ENCODE assay signal across 29 mouse cellular contexts in genomic region chr1:95834652-95835051, GRCm38 (mm10).
"Had no signal": no experiment of that assay in that cellular context is flagged by ENCODE, and none has a peak within 500 bp of the region (broad histone marks: within the 10 kb centered on the region; RNA-seq: fewer than 3 reads in every experiment).

No protein-coding gene starts in this region.

- H3K9me3 ChIP-seq: limb, embryonic 10.5 days; limb, embryonic 12.5 days; limb, embryonic 13.5 days; limb, embryonic 15.5 days; liver, embryonic 12.5 days; liver, embryonic 13.5 days; liver, embryonic 15.5 days; lung, embryonic 15.5 days; megakaryocyte, embryonic 14.5 days; midbrain, embryonic 10.5 days; midbrain, embryonic 12.5 days; midbrain, embryonic 13.5 days; midbrain, embryonic 15.5 days had no signal

- H3K27ac ChIP-seq: limb, embryonic 10.5 days; limb, embryonic 12.5 days; limb, embryonic 13.5 days; limb, embryonic 15.5 days; liver, embryonic 12.5 days; liver, embryonic 13.5 days; liver, embryonic 14.5 days; liver, embryonic 15.5 days; lung, embryonic 15.5 days; macrophage; midbrain, embryonic 10.5 days; midbrain, embryonic 12.5 days; midbrain, embryonic 13.5 days; midbrain, embryonic 15.5 days had no signal

- H3K36me3 ChIP-seq: limb, embryonic 10.5 days; limb, embryonic 12.5 days; limb, embryonic 13.5 days; limb, embryonic 15.5 days; liver, embryonic 12.5 days; liver, embryonic 13.5 days; liver, embryonic 15.5 days; lung, embryonic 15.5 days; midbrain, embryonic 10.5 days; midbrain, embryonic 12.5 days; midbrain, embryonic 13.5 days; midbrain, embryonic 15.5 days had no signal

- H3K4me3 ChIP-seq: limb, embryonic 10.5 days; limb, embryonic 12.5 days; limb, embryonic 13.5 days; limb, embryonic 15.5 days; liver, embryonic 12.5 days; liver, embryonic 13.5 days; liver, embryonic 15.5 days; lung, embryonic 15.5 days; megakaryocyte, embryonic 14.5 days; midbrain, embryonic 10.5 days; midbrain, embryonic 12.5 days; midbrain, embryonic 13.5 days; midbrain, embryonic 15.5 days; myocyte had no signal

- H3K4me1 ChIP-seq: limb, embryonic 10.5 days; limb, embryonic 12.5 days; limb, embryonic 13.5 days; limb, embryonic 15.5 days; liver, embryonic 12.5 days; liver, embryonic 13.5 days; liver, embryonic 15.5 days; lung, embryonic 15.5 days; megakaryocyte, embryonic 14.5 days; midbrain, embryonic 10.5 days; midbrain, embryonic 12.5 days; midbrain, embryonic 13.5 days; midbrain, embryonic 15.5 days had no signal

- H3K27me3 ChIP-seq: limb, embryonic 12.5 days; limb, embryonic 13.5 days; limb, embryonic 15.5 days; liver, embryonic 12.5 days; liver, embryonic 13.5 days; liver, embryonic 15.5 days; lung, embryonic 15.5 days; megakaryocyte, embryonic 14.5 days; midbrain, embryonic 12.5 days; midbrain, embryonic 13.5 days; midbrain, embryonic 15.5 days had no signal

- H3K9ac ChIP-seq: limb, embryonic 12.5 days; limb, embryonic 13.5 days; limb, embryonic 15.5 days; liver, embryonic 12.5 days; liver, embryonic 13.5 days; liver, embryonic 14.5 days; liver, embryonic 15.5 days; liver, postnatal 0 days; lung, embryonic 14.5 days; lung, embryonic 15.5 days; midbrain, embryonic 12.5 days; midbrain, embryonic 13.5 days; midbrain, embryonic 15.5 days had no signal

- H3K4me2 ChIP-seq: limb, embryonic 12.5 days; limb, embryonic 13.5 days; limb, embryonic 15.5 days; liver, embryonic 11.5 days; liver, embryonic 12.5 days; liver, embryonic 13.5 days; liver, embryonic 15.5 days; lung, embryonic 14.5 days; lung, embryonic 15.5 days; midbrain, embryonic 11.5 days; midbrain, embryonic 12.5 days; midbrain, embryonic 13.5 days; midbrain, embryonic 15.5 days had no signal

- DNase-seq: left cerebral cortex, postnatal 4 days; liver; liver, embryonic 13.5 days; liver, postnatal 0 days; lung, adult 18-20 months; lung, adult 2 months; lung, embryonic 14.5 days; lung, postnatal 10 days; lung, postnatal 14 days; lung, postnatal 36 days; lung, postnatal 4 days; midbrain, embryonic 14.5 days had no signal
